In the genomic region with DNA sequence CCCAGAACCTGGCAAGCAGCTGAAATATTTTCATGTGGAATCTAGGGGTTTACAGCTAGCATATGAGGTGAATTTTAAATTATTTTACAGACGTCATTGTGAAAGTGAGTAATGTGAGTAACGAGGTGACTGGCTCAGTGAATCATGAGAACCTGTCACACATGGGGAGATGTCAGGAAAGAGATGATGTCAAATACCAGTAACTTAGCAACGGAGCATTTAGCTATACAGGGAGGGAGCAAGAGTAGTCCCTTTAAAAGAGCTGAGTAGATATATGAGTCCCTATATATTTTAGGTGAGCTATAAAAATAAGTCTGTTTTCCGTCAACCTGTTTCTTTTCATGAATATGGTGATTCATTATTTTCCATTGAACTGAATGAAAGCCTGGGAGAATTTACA, we compare ENCODE assay signal across 13 mouse cellular contexts.
"Had no signal": no experiment of that assay in that cellular context is flagged by ENCODE, and none has a peak within 500 bp of the region (broad histone marks: within the 10 kb centered on the region; RNA-seq: fewer than 3 reads in every experiment).

No protein-coding gene starts in this region.

- H3K36me3 ChIP-seq: limb, embryonic 15.5 days; liver, embryonic 12.5 days; lung, embryonic 15.5 days; midbrain, embryonic 12.5 days had no signal

- H3K4me3 ChIP-seq: limb, embryonic 15.5 days; liver, embryonic 12.5 days; lung, embryonic 15.5 days; midbrain, embryonic 12.5 days; myocyte had no signal

- H3K27me3 ChIP-seq: limb, embryonic 15.5 days; liver, embryonic 12.5 days; lung, embryonic 15.5 days; midbrain, embryonic 12.5 days had no signal

- H3K9me3 ChIP-seq: limb, embryonic 15.5 days; liver, embryonic 12.5 days; lung, embryonic 15.5 days; midbrain, embryonic 12.5 days had no signal

- H3K4me2 ChIP-seq: limb, embryonic 15.5 days; liver, embryonic 12.5 days; lung, embryonic 15.5 days; midbrain, embryonic 12.5 days had no signal

- DNase-seq: kidney, adult 2 months; kidney, postnatal 25 days; lung, postnatal 14 days; right cerebral cortex, postnatal 4 days; spleen, adult 18-20 months; thymus, adult 18-20 months; thymus, postnatal 14 days had no signal

- H3K4me1 ChIP-seq: limb, embryonic 15.5 days; liver, embryonic 12.5 days; lung, embryonic 15.5 days; midbrain, embryonic 12.5 days had no signal

- H3K9ac ChIP-seq: limb, embryonic 15.5 days; liver, embryonic 12.5 days; lung, embryonic 15.5 days; midbrain, embryonic 12.5 days had no signal

- H3K27ac ChIP-seq: limb, embryonic 15.5 days; liver, embryonic 12.5 days; lung, embryonic 15.5 days; macrophage; midbrain, embryonic 12.5 days had no signal

- ATAC-seq: liver, embryonic 12.5 days had no signal
